Mouse (Mus musculus): ENCODE data around the gene 8030411F24Rik. TPM values are rescaled to one million over a fixed set of nuclear protein-coding genes. Genes with fewer than 3 reads are reported as not detected.
"Not testable (repeated sequence)": the region's sequence is repeated elsewhere in the genome, so short reads cannot be mapped to it uniquely, and the experiment has no call there.

Gene 8030411F24Rik
- not detected for total RNA-seq (2022)

- DNase-seq (ENCODE audit: low spot score in 2 of 2): no peak
Measured at GRCm38 (mm10) chr2:148781709-148782108, at the start of gene 8030411F24Rik. Gene 8030411F24Rik, plus strand, starts transcription at chr2:148782009.

DNA sequence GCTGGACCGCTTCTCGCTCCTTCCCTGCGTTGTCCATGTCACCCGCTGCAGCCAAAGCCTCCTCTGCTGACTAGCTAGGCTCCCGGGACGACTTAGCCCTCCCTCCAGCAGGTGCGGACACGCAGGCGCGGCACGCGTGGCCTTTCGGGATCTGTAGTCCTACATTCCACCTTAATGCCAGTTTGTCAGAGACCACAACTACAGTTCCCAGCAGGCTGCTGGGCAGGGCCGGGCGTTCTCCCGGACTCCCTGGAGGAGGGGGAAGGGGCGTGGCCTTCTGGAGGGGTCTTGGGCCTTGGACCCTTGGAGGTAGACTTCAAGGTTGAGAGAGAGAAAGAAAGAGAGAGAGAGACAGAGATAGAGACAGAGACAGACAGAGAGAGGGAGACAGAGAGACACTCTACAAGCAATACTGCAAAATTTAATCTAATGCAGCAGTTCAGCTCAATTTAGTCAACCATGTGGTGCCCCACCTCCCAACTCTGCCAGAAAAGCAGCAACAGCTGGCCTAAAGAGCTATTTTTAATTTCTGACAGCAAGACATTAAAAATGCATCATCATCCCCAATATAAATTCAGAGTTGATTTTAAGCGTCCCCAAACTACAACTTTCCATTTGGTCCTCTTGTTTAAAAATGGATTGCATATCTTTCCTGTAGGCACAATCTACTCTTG, 49.3 kb upstream of the 8030411F24Rik start, which contains the start of gene Napb:
Napb (minus strand) TSS at position 141 of the 674 bp plus-strand sequence.
- peak; percentile 86 to 92 for DNase-seq (ENCODE audit: low spot score in 2 of 2)

- DNase-seq (ENCODE audit: low spot score in 2 of 2): peak; percentile 45 to 78
Measured at GRCm38 (mm10) chr2:148743001-148743400, 38.8 kb upstream of the 8030411F24Rik start.

DNA sequence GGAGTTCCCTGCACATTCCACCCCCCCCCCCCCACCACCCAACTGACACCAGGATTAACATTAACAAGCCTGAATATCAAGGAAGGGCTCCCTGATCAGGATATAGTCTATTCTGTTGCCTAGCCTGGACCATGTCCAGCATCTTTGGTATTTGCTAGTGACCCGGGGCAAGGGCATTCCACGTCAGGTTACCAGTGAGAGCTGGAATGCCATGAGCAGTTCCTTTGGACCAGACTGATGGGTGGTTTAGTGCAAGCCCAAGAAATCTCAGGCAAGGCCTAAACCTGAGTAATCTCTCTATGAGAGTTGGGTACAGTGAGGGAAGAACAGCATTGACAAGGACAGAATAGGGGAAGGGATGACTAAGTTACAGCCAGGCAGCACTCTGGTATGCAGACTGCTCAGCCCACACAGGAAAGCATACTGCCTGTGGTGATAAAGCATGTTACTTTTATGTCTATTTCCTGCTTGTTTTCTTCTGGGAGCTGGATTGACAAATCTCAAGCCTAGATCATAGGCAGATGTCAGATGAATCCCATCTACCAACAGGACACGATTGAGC, 37.9 kb upstream of the 8030411F24Rik start:
- DNase-seq (ENCODE audit: low spot score in 2 of 2): no peak

GRCm38 (mm10) chr2:148750058-148750457, 31.8 kb upstream of the 8030411F24Rik start, which contains the start of gene Cstl1:
Gene Cstl1, plus strand, starts transcription at chr2:148750358.
- no peak for DNase-seq (ENCODE audit: low spot score in 2 of 2)

- DNase-seq (ENCODE audit: low spot score in 2 of 2): peak; percentile 13 to 33
Measured at GRCm38 (mm10) chr2:148751893-148752813, 29.7 kb upstream of the 8030411F24Rik start.

DNA sequence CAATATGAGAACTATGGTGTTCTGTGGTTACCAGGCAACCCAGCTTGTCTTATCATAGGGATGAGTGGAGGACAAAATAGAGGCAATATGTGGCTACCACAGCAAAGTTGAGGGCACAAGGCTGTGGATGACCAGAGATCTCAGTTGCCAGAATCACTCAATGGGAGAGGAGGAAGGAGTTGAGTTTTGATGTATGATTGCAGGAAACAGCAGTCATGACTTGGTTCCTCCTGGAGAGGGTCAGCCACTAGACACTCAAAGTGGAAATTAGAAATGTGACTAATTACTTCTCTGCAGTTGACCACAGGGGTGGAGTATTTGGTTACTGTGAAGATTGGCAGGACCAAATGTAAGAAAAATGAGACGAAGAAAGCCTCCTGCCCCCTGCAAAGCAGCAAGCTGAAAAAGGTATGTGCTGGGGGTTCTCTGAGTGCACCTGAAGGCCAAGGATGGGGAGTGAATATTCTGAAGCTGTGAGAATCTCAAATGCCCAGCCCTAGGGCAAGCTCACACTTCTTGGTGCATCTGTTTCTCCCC, 27.4 kb upstream of the 8030411F24Rik start:
- DNase-seq (ENCODE audit: low spot score in 2 of 2): no peak

DNA sequence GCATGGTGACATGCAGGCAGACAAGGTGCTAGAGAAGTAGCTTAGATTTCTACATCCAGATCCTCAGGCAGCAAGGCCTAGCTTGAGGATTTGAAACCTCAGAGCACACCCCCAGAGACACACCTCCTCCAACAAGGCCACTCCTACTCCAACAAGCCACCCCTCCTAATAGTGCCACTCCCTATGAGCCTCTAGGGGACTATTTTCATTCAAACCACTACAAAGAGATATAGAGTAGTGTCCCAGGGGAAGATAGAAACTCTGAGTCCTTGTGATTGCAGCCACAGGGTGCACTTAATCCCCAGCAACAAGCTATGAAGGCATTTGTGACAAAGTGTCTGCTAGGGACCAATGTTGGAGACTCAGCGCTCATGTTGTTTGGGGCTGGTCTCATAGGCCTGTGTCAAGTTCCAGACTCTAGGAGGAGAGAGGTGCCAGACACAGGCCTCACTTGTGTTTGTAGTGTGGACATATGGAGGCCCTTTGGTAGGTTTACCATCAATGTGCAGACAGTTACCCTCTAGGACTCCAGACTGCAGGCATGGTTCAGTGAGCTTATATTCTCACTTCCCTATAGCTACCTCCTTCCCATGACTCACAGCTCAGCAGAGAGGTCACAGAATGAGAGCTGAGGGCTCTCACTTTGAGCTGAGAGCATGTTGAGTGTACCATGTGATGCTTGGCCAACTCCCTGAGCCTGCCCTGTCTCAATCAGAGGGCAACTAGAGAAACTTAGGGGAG, 18.0 kb upstream of the 8030411F24Rik start:
- DNase-seq (ENCODE audit: low spot score in 2 of 2): no peak

GRCm38 (mm10) chr2:148771397-148771796, 10.4 kb upstream of the 8030411F24Rik start, which contains the start of gene Cst11:
Gene Cst11, minus strand, starts transcription at chr2:148771497.
- not testable (repeated sequence) for DNase-seq (ENCODE audit: low spot score in 2 of 2)

DNA sequence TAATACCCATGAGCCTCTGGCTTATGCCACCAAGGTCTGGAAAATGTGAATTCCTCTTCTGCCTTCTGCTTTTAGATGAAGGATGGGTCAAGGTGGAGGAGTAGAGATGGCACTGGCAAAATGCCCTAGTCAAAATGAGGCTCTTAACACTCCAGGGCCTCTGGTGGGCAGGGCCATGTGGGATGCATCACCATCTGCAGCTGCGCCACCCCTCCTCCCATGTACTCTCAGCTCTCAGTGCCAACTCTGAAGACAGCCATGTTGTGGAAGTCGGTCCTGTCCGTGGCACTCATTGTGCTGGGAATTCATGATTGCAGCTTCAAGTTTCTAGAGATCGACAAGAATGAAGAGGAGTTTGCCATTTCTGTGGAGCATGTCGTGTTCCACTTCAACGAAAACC, 7.3 kb downstream of the 8030411F24Rik start, which contains the start of gene Cst12:
Cst12 (plus strand) TSS at position 220 of the 400 bp plus-strand sequence.
- DNase-seq (ENCODE audit: low spot score in 2 of 2): no peak

- DNase-seq (ENCODE audit: low spot score in 2 of 2): no peak
Measured at GRCm38 (mm10) chr2:148798485-148798884, 16.7 kb downstream of the 8030411F24Rik start, which contains the start of gene Cst8. Gene Cst8, plus strand, starts transcription at chr2:148798785.

DNA sequence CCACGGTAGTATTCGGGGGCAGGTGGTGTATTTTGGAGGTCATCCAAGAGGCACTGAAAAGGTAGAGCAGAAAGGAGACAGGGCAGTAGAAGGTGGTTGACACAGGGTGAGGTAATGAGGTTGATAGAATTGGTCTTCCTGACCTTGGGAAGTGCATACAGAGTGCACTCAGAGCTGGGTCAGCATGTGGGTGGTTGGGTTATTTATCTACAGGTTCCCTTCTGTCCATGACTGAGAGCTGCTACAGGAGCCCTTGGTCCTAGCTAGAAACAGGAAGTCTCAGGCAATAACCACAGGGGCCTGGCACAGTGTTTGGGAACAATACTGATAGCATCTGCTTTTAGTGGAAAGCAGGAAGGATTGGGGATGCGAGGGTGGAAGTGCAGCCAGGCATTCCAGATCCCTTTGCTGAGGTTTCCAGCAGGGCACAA, 19.7 kb downstream of the 8030411F24Rik start:
- DNase-seq (ENCODE audit: low spot score in 2 of 2): no peak

- DNase-seq (ENCODE audit: low spot score in 2 of 2): no peak
Measured at GRCm38 (mm10) chr2:148806696-148807095, 24.9 kb downstream of the 8030411F24Rik start.

DNA sequence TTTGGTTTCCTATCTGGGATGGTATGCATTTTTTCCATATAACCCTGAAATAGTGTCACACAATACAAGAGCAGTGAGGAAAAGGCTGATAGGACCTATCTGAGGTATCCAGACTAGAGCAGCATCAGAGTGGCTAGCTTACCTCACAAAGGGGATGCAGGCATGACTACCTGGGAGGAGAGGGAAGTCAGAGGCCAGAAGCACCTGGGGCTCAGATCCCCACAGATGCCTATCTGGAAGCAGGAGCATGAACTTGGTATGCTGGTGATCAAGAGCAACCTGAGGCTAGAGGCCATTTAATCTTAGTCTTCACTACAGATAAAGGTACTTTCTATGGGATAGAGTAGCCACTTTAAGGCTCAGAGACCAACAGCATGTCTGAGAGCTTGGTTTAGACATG, 38.1 kb downstream of the 8030411F24Rik start, which contains the start of gene Cst13:
Cst13 (plus strand) TSS at position 173 of the 400 bp plus-strand sequence.
- no peak for DNase-seq (ENCODE audit: low spot score in 2 of 2)

DNA sequence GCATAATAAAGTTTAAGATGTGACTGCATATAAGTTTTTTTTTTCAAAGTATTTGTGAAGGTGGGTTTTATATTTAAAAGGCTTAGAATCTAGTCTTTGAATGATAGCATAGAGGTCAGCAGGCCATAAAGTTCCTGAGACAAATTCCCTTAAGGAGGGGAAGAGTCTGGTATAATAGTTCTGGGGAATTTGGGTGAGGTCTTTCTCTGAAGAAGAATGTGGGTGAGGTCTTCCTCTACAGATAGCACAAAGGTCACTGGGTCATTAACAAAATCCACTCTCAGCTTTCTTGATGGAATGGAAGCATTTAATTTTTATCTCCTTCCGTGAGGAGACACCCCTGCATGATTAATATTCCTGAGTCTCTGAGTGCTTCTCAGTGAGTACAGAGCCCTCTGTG, 44.2 kb downstream of the 8030411F24Rik start:
- DNase-seq (ENCODE audit: low spot score in 2 of 2): no peak

GRCm38 (mm10) chr2:148834912-148835311, 53.1 kb downstream of the 8030411F24Rik start, which contains the start of gene Cst9:
Gene Cst9, plus strand, starts transcription at chr2:148835147.
- no peak for DNase-seq (ENCODE audit: low spot score in 2 of 2)

All from gastrocnemius, adult 8-10 months (tissue).